Mouse (Mus musculus) myocyte (in vitro differentiated cells): ENCODE measurements around the gene Alpk1.

Experiments used
- CEBPB ChIP-seq: IDR thresholded peaks from 2 replicates; pipeline ENCODE4 v1.6.1; 2011; ENCODE audit warnings: mild to moderate bottlenecking, moderate library complexity; ENCODE audit not compliant: poor library complexity, insufficient read depth, severe bottlenecking
- E2F4 ChIP-seq: IDR thresholded peaks from one replicate; pipeline ENCODE4 v1.6.1; 2011; ENCODE audit warnings: mild to moderate bottlenecking, control low read depth, moderate library complexity; ENCODE audit not compliant: insufficient read depth
- MAX ChIP-seq: IDR thresholded peaks from one replicate; pipeline ENCODE4 v1.6.1; 2011; ENCODE audit warnings: low read depth, mild to moderate bottlenecking, control low read depth
- MYOD1 ChIP-seq, 3 experiments: IDR thresholded peaks; one replicate each; pipeline ENCODE4 v1.6.1; 2011; ENCODE audit warnings: control low read depth in 2 of 3, low read depth in 2 of 3, mild to moderate bottlenecking in 2 of 3, moderate library complexity in 1 of 3; ENCODE audit not compliant: insufficient read length in 2 of 3, control insufficient read depth in 1 of 3
- MYOG ChIP-seq, 3 experiments: IDR thresholded peaks; one replicate each; pipeline ENCODE4 v1.6.1; 2011; ENCODE audit warnings: control low read depth in 2 of 3, low read depth in 2 of 3, mild to moderate bottlenecking in 2 of 3; ENCODE audit not compliant: insufficient read length in 2 of 3, control insufficient read depth in 1 of 3, insufficient read depth in 1 of 3
- POLR2A ChIP-seq: IDR thresholded peaks from one replicate; pipeline ENCODE4 v1.6.1; 2011; ENCODE audit warnings: low read depth, mild to moderate bottlenecking, control low read depth, moderate library complexity; ENCODE audit not compliant: insufficient read length
- SRF ChIP-seq: IDR thresholded peaks from one replicate; pipeline ENCODE4 v1.6.1; 2011; ENCODE audit warnings: low read depth; ENCODE audit not compliant: control insufficient read depth, insufficient read length
- TCF3 ChIP-seq: IDR thresholded peaks from one replicate; pipeline ENCODE4 v1.6.1; 2011; ENCODE audit warnings: low read depth, control low read depth; ENCODE audit not compliant: insufficient read length
- USF1 ChIP-seq: IDR thresholded peaks from one replicate; pipeline ENCODE4 v1.6.1; 2011; ENCODE audit warnings: low read depth, mild to moderate bottlenecking, control low read depth, moderate library complexity

- no peak for TF ChIP-seq E2F4
- no peak for TF ChIP-seq MAX
- TF ChIP-seq CEBPB: no peak
- TF ChIP-seq MYOG (IDR thresholded peaks at IDR 0.05; ENCODE audit: control insufficient read depth in 1 of 3, insufficient read depth in 1 of 3, insufficient read length in 2 of 3, low read depth in 2 of 3): no peak
- no peak for TF ChIP-seq MYOD1 (IDR thresholded peaks at IDR 0.05; ENCODE audit: control insufficient read depth in 1 of 3, insufficient read length in 2 of 3, low read depth in 2 of 3)
- no peak for TF ChIP-seq USF1
- no peak for TF ChIP-seq POLR2A
- no peak for TF ChIP-seq SRF
- no peak for TF ChIP-seq TCF3
Measured at GRCm38 (mm10) chr3:127720050-127720449, 60.3 kb downstream of the Alpk1 start.
